9 mouse cellular contexts compared by ENCODE assay signal in genomic region chr17:62636896-62637295, GRCm38 (mm10).
"Had no signal": no experiment of that assay in that cellular context is flagged by ENCODE, and none has a peak within 500 bp of the region (broad histone marks: within the 10 kb centered on the region; RNA-seq: fewer than 3 reads in every experiment).

No protein-coding gene starts in this region.

- H3K4me1 ChIP-seq: midbrain, embryonic 13.5 days; stomach, embryonic 15.5 days had no signal

- H3K9ac ChIP-seq: limb, embryonic 13.5 days; liver, embryonic 14.5 days; midbrain, embryonic 13.5 days; stomach, embryonic 15.5 days had no signal

- H3K4me3 ChIP-seq: limb, embryonic 13.5 days; midbrain, embryonic 13.5 days; stomach, embryonic 15.5 days had no signal

- DNase-seq: left cerebral cortex, postnatal 4 days; lung, adult 18-20 months; right cerebral cortex, postnatal 14 days; thymus, adult 2 months; thymus, postnatal 36 days had no signal

- H3K36me3 ChIP-seq: limb, embryonic 13.5 days; midbrain, embryonic 13.5 days; stomach, embryonic 15.5 days had no signal

- H3K27ac ChIP-seq: limb, embryonic 13.5 days; liver, embryonic 14.5 days; midbrain, embryonic 13.5 days; stomach, embryonic 15.5 days had no signal

- H3K27me3 ChIP-seq: limb, embryonic 13.5 days; midbrain, embryonic 13.5 days; stomach, embryonic 15.5 days had no signal
